Mouse (Mus musculus): ENCODE measurements around the gene Pde1c.
A peak's percentile ranks its signal among the peaks of the same experiment; 100 is the strongest.
"Not testable (repeated sequence)": the region's sequence is repeated elsewhere in the genome, so short reads cannot be mapped to it uniquely, and the experiment has no call there.

The Pde1c gene

GRCm38 (mm10) chr6:56568470-56569372 is at the start of gene Pde1c:
Pde1c (minus strand) TSS chr6:56569103.
- peak; percentile 22 to 26 for DNase-seq (ENCODE audit: low spot score in 2 of 2)

GRCm38 (mm10) chr6:56616982-56617613 is 48.2 kb upstream of the Pde1c start:
- peak; percentile 28 to 42 for DNase-seq (ENCODE audit: low spot score in 2 of 2)

- no peak for DNase-seq (ENCODE audit: low spot score in 2 of 2)
Measured at GRCm38 (mm10) chr6:56616228-56616981, 47.5 kb upstream of the Pde1c start.

- not testable (repeated sequence) for DNase-seq (ENCODE audit: low spot score in 2 of 2)
Measured at GRCm38 (mm10) chr6:56609529-56609928, 40.6 kb upstream of the Pde1c start.

- peak; percentile 78 to 81 for DNase-seq (ENCODE audit: low spot score in 2 of 2)
Measured at GRCm38 (mm10) chr6:56608277-56608676, 39.4 kb upstream of the Pde1c start.

- DNase-seq (ENCODE audit: low spot score in 2 of 2), result no peak
Measured at GRCm38 (mm10) chr6:56579568-56579967, 10.7 kb upstream of the Pde1c start.

GRCm38 (mm10) chr6:56560891-56561290 is 8.0 kb downstream of the Pde1c start:
- no peak for DNase-seq (ENCODE audit: low spot score in 2 of 2)

- DNase-seq (ENCODE audit: low spot score in 2 of 2), result peak; percentile 74 to 76
Measured at GRCm38 (mm10) chr6:56560474-56560888, 8.4 kb downstream of the Pde1c start.

GRCm38 (mm10) chr6:56558711-56559110 is 10.2 kb downstream of the Pde1c start:
- no peak for DNase-seq (ENCODE audit: low spot score in 2 of 2)

- DNase-seq (ENCODE audit: low spot score in 2 of 2), result no peak
Measured at GRCm38 (mm10) chr6:56555848-56556247, 13.1 kb downstream of the Pde1c start.

GRCm38 (mm10) chr6:56555382-56555781 is 13.5 kb downstream of the Pde1c start:
- peak; percentile 45 to 62 for DNase-seq (ENCODE audit: low spot score in 2 of 2)

- DNase-seq (ENCODE audit: low spot score in 2 of 2), result no peak
Measured at GRCm38 (mm10) chr6:56551022-56551421, 17.9 kb downstream of the Pde1c start.

GRCm38 (mm10) chr6:56540247-56540646 is 28.7 kb downstream of the Pde1c start:
- DNase-seq (ENCODE audit: low spot score in 2 of 2), result no peak

- no peak for DNase-seq (ENCODE audit: low spot score in 2 of 2)
Measured at GRCm38 (mm10) chr6:56534653-56535052, 34.2 kb downstream of the Pde1c start.

GRCm38 (mm10) chr6:56532257-56532656 is 36.6 kb downstream of the Pde1c start:
- DNase-seq (ENCODE audit: low spot score in 2 of 2), result no peak

- no peak for DNase-seq (ENCODE audit: low spot score in 2 of 2)
Measured at GRCm38 (mm10) chr6:56523938-56524866, 44.7 kb downstream of the Pde1c start.

- DNase-seq (ENCODE audit: low spot score in 2 of 2), result no peak
Measured at GRCm38 (mm10) chr6:56489161-56489560, 79.7 kb downstream of the Pde1c start.

- no peak for DNase-seq (ENCODE audit: low spot score in 2 of 2)
Measured at GRCm38 (mm10) chr6:56485078-56485477, 83.8 kb downstream of the Pde1c start.

GRCm38 (mm10) chr6:56480914-56481482 is 87.9 kb downstream of the Pde1c start:
- peak; percentile 65 to 83 for DNase-seq (ENCODE audit: low spot score in 2 of 2)

- peak; percentile 41 to 66 for DNase-seq (ENCODE audit: low spot score in 2 of 2)
Measured at GRCm38 (mm10) chr6:56476581-56476980, 92.3 kb downstream of the Pde1c start.

GRCm38 (mm10) chr6:56458098-56458497 is 110.8 kb downstream of the Pde1c start:
- DNase-seq (ENCODE audit: low spot score in 2 of 2), result peak in 1 of 2 experiments; percentile 27
